Mouse (Mus musculus): ENCODE measurements around the gene 2900026A02Rik. TPM values are rescaled to one million over a fixed set of nuclear protein-coding genes. Genes with fewer than 3 reads are reported as not detected.
A peak's percentile ranks its signal among the peaks of the same experiment; 100 is the strongest.

Gene 2900026A02Rik
- total and polyA plus RNA-seq, 2 experiments: 8.0 to 29.2 TPM

GRCm38 (mm10) chr5:113139064-113139726 is 81.8 kb downstream of the 2900026A02Rik start:
- WGBS: 15% methylated on average over 7 of the region's 7 CpGs
- peak overlapping the region; percentile 95 for H3K9ac ChIP-seq (ENCODE audit: low read depth, low read length)
- TF ChIP-seq CTCF (IDR thresholded peaks at IDR 0.05; ENCODE audit: low read depth, low read length) (no peak), POLR2A (IDR thresholded peaks at IDR 0.05; ENCODE audit: extremely low read depth, insufficient read depth, low read length) (peak; percentile 38; the same call in 1 of the 2 replicates)

GRCm38 (mm10) chr5:113138319-113139063 is 82.5 kb downstream of the 2900026A02Rik start:
- TF ChIP-seq CTCF (IDR thresholded peaks at IDR 0.05; ENCODE audit: low read depth, low read length) (peak; percentile 44), POLR2A (IDR thresholded peaks at IDR 0.05; ENCODE audit: extremely low read depth, insufficient read depth, low read length) (0 out of 2 replicates have a peak, but pooled peaks have one; percentile 47)
- WGBS: under 1% methylated on average over 43 of the region's 43 CpGs
- peak overlapping the region; percentile 95 for H3K9ac ChIP-seq (ENCODE audit: low read depth, low read length)
- H3K4me1 ChIP-seq (ENCODE audit: control insufficient read depth, insufficient read depth, low read length): peaks cover 42% of the 10 kb centered on the region
- DNase-seq (ENCODE audit: extremely low read depth, low read depth, low spot score): peak; percentile 55
- peaks cover 2% of the 10 kb centered on the region; the same call in 1 of the 2 replicates for H3K36me3 ChIP-seq (ENCODE audit: control insufficient read depth, insufficient read depth, low read length)
- H3K79me2 ChIP-seq (ENCODE audit: control insufficient read depth, insufficient read depth, low read length): peaks cover 49% of the 10 kb centered on the region
- peak overlapping the region; percentile 97 for H3K27ac ChIP-seq (replicated peaks; ENCODE audit: insufficient read depth, low read depth, low read length)
- H3K27me3 ChIP-seq (ENCODE audit: control insufficient read depth, insufficient read depth, low read length): no peaks in the 10 kb centered on the region
- peak overlapping the region; percentile 93 for H3K4me3 ChIP-seq (ENCODE audit: insufficient read depth, low read depth, low read length)

More at GRCm38 (mm10) chr5:113139064-113139726, 81.8 kb downstream of the 2900026A02Rik start:
- Histone ChIP-seq H3K4me3 (ENCODE audit: insufficient read depth, low read depth, low read length) (peak overlapping the region; percentile 93), H3K27me3 (ENCODE audit: control insufficient read depth, insufficient read depth, low read length) (no peaks in the 10 kb centered on the region), H3K27ac (replicated peaks; ENCODE audit: insufficient read depth, low read depth, low read length) (peak overlapping the region; percentile 97), H3K4me1 (ENCODE audit: control insufficient read depth, insufficient read depth, low read length) (peaks cover 36% of the 10 kb centered on the region), H3K79me2 (ENCODE audit: control insufficient read depth, insufficient read depth, low read length) (peaks cover 42% of the 10 kb centered on the region), H3K36me3 (ENCODE audit: control insufficient read depth, insufficient read depth, low read length) (no peaks in the 10 kb centered on the region)
- peak; percentile 97 for DNase-seq (ENCODE audit: extremely low read depth, low read depth, low spot score)

DNA sequence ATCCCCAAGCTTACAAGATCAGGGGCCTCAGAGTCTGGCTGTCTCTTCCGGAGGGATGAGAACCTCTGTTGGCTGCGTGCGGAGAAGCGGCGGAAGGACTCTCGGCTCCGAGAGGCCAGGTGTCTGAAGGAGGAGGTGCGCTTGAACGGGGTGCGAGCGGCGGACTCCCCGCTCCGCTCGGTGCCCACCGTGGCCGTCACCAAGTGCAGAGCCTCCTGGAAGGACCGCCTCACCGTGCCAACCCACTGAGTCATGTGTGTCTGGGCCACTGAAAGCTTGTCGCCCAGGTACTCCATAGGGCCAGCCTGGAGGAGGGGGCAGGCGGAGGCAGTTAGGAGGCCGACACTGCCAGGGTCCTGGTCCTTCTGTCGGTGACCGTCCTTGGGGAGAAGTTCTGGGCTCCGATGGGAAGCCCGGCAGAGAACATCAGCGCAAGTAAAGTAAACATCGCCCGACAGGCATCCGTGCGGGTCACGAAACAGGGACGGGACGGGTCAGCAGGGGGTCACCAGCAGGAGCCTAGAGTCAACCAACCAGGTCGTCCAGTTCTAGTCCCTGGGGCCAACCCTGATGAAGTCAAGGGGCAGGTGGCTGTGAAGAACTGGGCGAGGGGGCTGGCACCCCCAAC is 83.2 kb downstream of the 2900026A02Rik start:
- peak overlapping the region; percentile 95 for H3K9ac ChIP-seq (ENCODE audit: low read depth, low read length)
- peak overlapping the region; percentile 97 for H3K27ac ChIP-seq (replicated peaks; ENCODE audit: insufficient read depth, low read depth, low read length)
- whole genome bisulfite sequencing: 9% methylated on average over 36 of the region's 36 CpGs

GRCm38 (mm10) chr5:113136951-113137487 is 84.0 kb downstream of the 2900026A02Rik start:
- WGBS: 12% methylated on average over 13 of the region's 13 CpGs
- H3K4me1 ChIP-seq (ENCODE audit: control insufficient read depth, insufficient read depth, low read length): peaks cover 48% of the 10 kb centered on the region
- H3K9ac ChIP-seq (ENCODE audit: low read depth, low read length): peak overlapping the region; percentile 95
- no peaks in the 10 kb centered on the region for H3K27me3 ChIP-seq (ENCODE audit: control insufficient read depth, insufficient read depth, low read length)
- peak; percentile 90 for DNase-seq (ENCODE audit: extremely low read depth, low read depth, low spot score)
- TF ChIP-seq CTCF (IDR thresholded peaks at IDR 0.05; ENCODE audit: low read depth, low read length) (no peak), POLR2A (IDR thresholded peaks at IDR 0.05; ENCODE audit: extremely low read depth, insufficient read depth, low read length) (0 out of 2 replicates have a peak, but pooled peaks have one; percentile 53)
- H3K27ac ChIP-seq (replicated peaks; ENCODE audit: insufficient read depth, low read depth, low read length): peak overlapping the region; percentile 97
- H3K4me3 ChIP-seq (ENCODE audit: insufficient read depth, low read depth, low read length): peak overlapping the region; percentile 93
- H3K79me2 ChIP-seq (ENCODE audit: control insufficient read depth, insufficient read depth, low read length): peaks cover 61% of the 10 kb centered on the region
- peaks cover 2% of the 10 kb centered on the region; the same call in 1 of the 2 replicates for H3K36me3 ChIP-seq (ENCODE audit: control insufficient read depth, insufficient read depth, low read length)

More for the DNA sequence above, 83.2 kb downstream of the 2900026A02Rik start:
- TF ChIP-seq CTCF (IDR thresholded peaks at IDR 0.05; ENCODE audit: low read depth, low read length) (0 out of 2 replicates have a peak, but pooled peaks have one; percentile 1), POLR2A (IDR thresholded peaks at IDR 0.05; ENCODE audit: extremely low read depth, insufficient read depth, low read length) (peak; percentile 45; the same call in 1 of the 2 replicates)
- H3K27me3 ChIP-seq (ENCODE audit: control insufficient read depth, insufficient read depth, low read length): no peaks in the 10 kb centered on the region
- peaks cover 2% of the 10 kb centered on the region; the same call in 1 of the 2 replicates for H3K36me3 ChIP-seq (ENCODE audit: control insufficient read depth, insufficient read depth, low read length)
- H3K4me1 ChIP-seq (ENCODE audit: control insufficient read depth, insufficient read depth, low read length): peaks cover 44% of the 10 kb centered on the region
- peak; percentile 89 for DNase-seq (ENCODE audit: extremely low read depth, low read depth, low spot score)
- peak overlapping the region; percentile 93 for H3K4me3 ChIP-seq (ENCODE audit: insufficient read depth, low read depth, low read length)
- H3K79me2 ChIP-seq (ENCODE audit: control insufficient read depth, insufficient read depth, low read length): peaks cover 54% of the 10 kb centered on the region

GRCm38 (mm10) chr5:113135513-113135912 is 85.5 kb downstream of the 2900026A02Rik start:
- Histone ChIP-seq H3K4me3 (ENCODE audit: insufficient read depth, low read depth, low read length) (peak overlapping the region; percentile 93), H3K79me2 (ENCODE audit: control insufficient read depth, insufficient read depth, low read length) (peaks cover 76% of the 10 kb centered on the region), H3K36me3 (ENCODE audit: control insufficient read depth, insufficient read depth, low read length) (peaks cover 2% of the 10 kb centered on the region; the same call in 1 of the 2 replicates), H3K9ac (ENCODE audit: low read depth, low read length) (peak overlapping the region; percentile 95), H3K27me3 (ENCODE audit: control insufficient read depth, insufficient read depth, low read length) (no peaks in the 10 kb centered on the region), H3K4me1 (ENCODE audit: control insufficient read depth, insufficient read depth, low read length) (peaks cover 52% of the 10 kb centered on the region), H3K27ac (replicated peaks; ENCODE audit: insufficient read depth, low read depth, low read length) (peak overlapping the region; percentile 97)
- TF ChIP-seq POLR2A (IDR thresholded peaks at IDR 0.05; ENCODE audit: extremely low read depth, insufficient read depth, low read length) (no peak), CTCF (IDR thresholded peaks at IDR 0.05; ENCODE audit: low read depth, low read length) (no peak)
- 8% methylated on average over 10 of the region's 10 CpGs for WGBS
- DNase-seq (ENCODE audit: extremely low read depth, low read depth, low spot score): no peak
